Mouse (Mus musculus) cortical plate, adult 2 months (tissue): ENCODE measurements around the gene Gm9922.

Experiments
- CTCF ChIP-seq: fragments of 200-500 bp; IDR thresholded peaks from 2 replicates; pipeline ENCODE4 v1.5.1; 2011; ENCODE audit warnings: mild to moderate bottlenecking, control low read depth, low read length; ENCODE audit not compliant: insufficient read depth; ENCODE audit errors: extremely low read depth
- POLR2A ChIP-seq: fragments of 200-500 bp; IDR thresholded peaks from 2 replicates; pipeline ENCODE4 v1.6.1; 2011; ENCODE audit warnings: mild to moderate bottlenecking, low read length, control low read depth; ENCODE audit not compliant: insufficient read depth; ENCODE audit errors: extremely low read depth

GRCm38 (mm10) chr14:101750910-101751309 lies 21.3 kb upstream of the Gm9922 start:
- no peak for TF ChIP-seq CTCF
- TF ChIP-seq POLR2A = no peak
